Mouse (Mus musculus) forebrain, embryonic 15.5 days (tissue): Measurements from ENCODE around the gene Gm10271. TPM values are rescaled to one million over a fixed set of nuclear protein-coding genes. Genes with fewer than 3 reads are reported as not detected.

Source experiments
- ATAC-seq: fragments of 200-750 bp; cut with Nextera tagmentation; replicated peaks from 2 replicates; pipeline ENCODE4 v1.8.0; 2017; ENCODE audit warnings: mild to moderate bottlenecking, moderate TSS enrichment, moderate library complexity
- H3K27ac ChIP-seq: fragments of 300-500 bp; sonication (generic); replicated peaks from 2 replicates; pipeline ENCODE4 v1.5.1; 2015; ENCODE audit warnings: mild to moderate bottlenecking, inconsistent platforms
- H3K27me3 ChIP-seq: fragments of 300-500 bp; sonication (generic); 2 replicates; pipeline ENCODE4 v1.6.1; 2015; ENCODE audit warnings: inconsistent platforms
- H3K36me3 ChIP-seq: fragments of 300-500 bp; sonication (generic); 2 replicates; pipeline ENCODE4 v1.6.1; 2015; ENCODE audit warnings: mild to moderate bottlenecking, inconsistent platforms
- H3K4me1 ChIP-seq: fragments of 300-500 bp; sonication (generic); 2 replicates; pipeline ENCODE4 v1.6.1; 2015; ENCODE audit warnings: inconsistent platforms
- H3K4me2 ChIP-seq: fragments of 300-500 bp; sonication (generic); replicated peaks from 2 replicates; pipeline ENCODE4 v1.6.1; 2015; ENCODE audit warnings: mild to moderate bottlenecking, inconsistent platforms
- H3K4me3 ChIP-seq: fragments of 300-500 bp; sonication (generic); 2 replicates; pipeline ENCODE4 v1.5.1; 2015; ENCODE audit warnings: mild to moderate bottlenecking, inconsistent platforms
- H3K9ac ChIP-seq: fragments of 300-500 bp; sonication (generic); replicated peaks from 2 replicates; pipeline ENCODE4 v1.6.1; 2015; ENCODE audit warnings: mild to moderate bottlenecking, inconsistent platforms
- H3K9me3 ChIP-seq: fragments of 300-500 bp; sonication (generic); 2 replicates; pipeline ENCODE4 v1.6.1; 2016; ENCODE audit warnings: inconsistent platforms
- WGBS: fragments of 180-500 bp; shearing (Covaris S2); methylation state at CpG from one replicate; pipeline ENCODE4 v1.1.7; 2015; ENCODE audit warnings: mixed read lengths; 5-methylcytosine and 5-hydroxymethylcytosine counted together
- polyA plus RNA-seq: library from polyadenylated mRNA; unstranded; fragments of >200 nt; fragmentation: Nextera tagmentation; extraction: Ambion mirVana; gene quantifications from 2 replicates; pipeline ENCODE4 v1.2.1, GENCODE M21; 2015

The Gm10271 gene
- polyA plus RNA-seq, 1 experiment from 2014 or later = not detected

GRCm38 (mm10) chr10:116908901-116909642, 63.3 kb downstream of the Gm10271 start:
- H3K27me3 ChIP-seq = no peaks in the 10 kb centered on the region
- ATAC-seq = no peak
- no peak overlapping the region for H3K4me3 ChIP-seq
- no peak overlapping the region for H3K4me2 ChIP-seq
- 81% methylated on average over 15 of the region's 15 CpGs for WGBS
- no peak overlapping the region for H3K27ac ChIP-seq
- peaks cover 67% of the 10 kb centered on the region for H3K36me3 ChIP-seq
- no peak overlapping the region for H3K9ac ChIP-seq
- no peaks in the 10 kb centered on the region for H3K9me3 ChIP-seq
- no peaks in the 10 kb centered on the region for H3K4me1 ChIP-seq

Other genes starting within 250 kb of the Gm10271 start
- 0.05 and 0.08 TPM in 2 replicates for gene Myrfl, start 75.7 kb downstream of the Gm10271 start, polyA plus RNA-seq
- gene Rab3ip, start 21.8 kb downstream of the Gm10271 start, polyA plus RNA-seq = 48.6 and 50.4 TPM in 2 replicates
- 0.10 TPM in 1 of 2 replicates, not detected in the other for gene Best3, start 13.7 kb upstream of the Gm10271 start, polyA plus RNA-seq
- gene Lrrc10, start 72.7 kb upstream of the Gm10271 start, polyA plus RNA-seq = not detected in 2 replicates
- 273 and 274 TPM in 2 replicates for gene Cct2, start 91.2 kb upstream of the Gm10271 start, polyA plus RNA-seq
- gene Frs2, start 175.9 kb upstream of the Gm10271 start, polyA plus RNA-seq = 20.0 and 23.7 TPM in 2 replicates